Mouse (Mus musculus): ENCODE measurements around the gene Pxmp4.

DNA sequence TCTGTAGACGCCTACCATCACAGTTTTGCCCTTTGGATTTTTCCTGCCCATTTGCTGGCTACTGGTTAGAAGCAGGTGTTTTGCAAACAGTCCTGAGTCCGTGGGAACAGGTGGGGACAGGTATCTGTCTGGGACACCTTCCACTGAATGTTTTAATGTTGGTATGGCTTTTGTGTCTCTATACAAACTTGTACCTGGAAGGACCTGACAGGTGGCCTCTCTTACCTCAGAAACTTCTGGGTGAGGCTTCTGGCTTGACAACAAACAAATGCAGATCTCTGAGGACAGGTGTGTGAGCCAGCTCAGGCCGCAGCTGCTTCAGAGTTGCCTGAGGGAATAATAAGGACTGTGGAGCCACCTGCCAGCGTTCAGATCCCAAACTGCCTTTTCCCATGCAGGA is 35.6 kb upstream of the Pxmp4 start:
- TF ChIP-seq CTCF (IDR thresholded peaks at IDR 0.05; ENCODE audit: extremely low read depth, insufficient read depth, low read length) (no peak), POLR2A (IDR thresholded peaks at IDR 0.05; ENCODE audit: extremely low read depth, insufficient read depth, low read length) (no peak)
